Mouse (Mus musculus): ENCODE results near the gene Bik.

- no peak for TF ChIP-seq CTCF (IDR thresholded peaks at IDR 0.05; ENCODE audit: extremely low read depth, insufficient read length, insufficient replicate concordance, low read depth, low read length)
- TF ChIP-seq POLR2A (IDR thresholded peaks at IDR 0.05; ENCODE audit: low read depth, low read length), result no peak
These were observed 46.8 kb upstream of the Bik start for GRCm38 (mm10) chr15:83479818-83480217.

All from small intestine, adult 2 months (tissue).